Mouse (Mus musculus) embryo, embryonic 11.5 days (tissue): ENCODE results near the gene Rgs6.

ENCODE experiments used
- DNase-seq: peaks from one replicate; pipeline ENCODE4 v3.0.0-alpha.2; 2012; ENCODE audit warnings: low read depth, low spot score

Gene Rgs6

GRCm38 (mm10) chr12:82854902-82855301, 266.8 kb downstream of the Rgs6 start:
- no peak for DNase-seq

- DNase-seq = no peak
Observed at GRCm38 (mm10) chr12:82855333-82856107, 267.4 kb downstream of the Rgs6 start.

- DNase-seq = no peak
Observed at GRCm38 (mm10) chr12:82865686-82866085, 277.6 kb downstream of the Rgs6 start.

- DNase-seq = no peak
Observed at GRCm38 (mm10) chr12:82880711-82881110, 292.6 kb downstream of the Rgs6 start.

GRCm38 (mm10) chr12:82883079-82883478, 295.0 kb downstream of the Rgs6 start:
- DNase-seq = no peak

GRCm38 (mm10) chr12:82894971-82895838, 307.1 kb downstream of the Rgs6 start:
- DNase-seq = no peak

GRCm38 (mm10) chr12:82905773-82906172, 317.7 kb downstream of the Rgs6 start:
- no peak for DNase-seq

- DNase-seq = no peak
Observed at GRCm38 (mm10) chr12:82910846-82911245, 322.8 kb downstream of the Rgs6 start.

- no peak for DNase-seq
Observed at GRCm38 (mm10) chr12:82914127-82914526, 326.0 kb downstream of the Rgs6 start.

- no peak for DNase-seq
Observed at GRCm38 (mm10) chr12:82920146-82920545, 332.1 kb downstream of the Rgs6 start.

- no peak for DNase-seq
Observed at GRCm38 (mm10) chr12:82921287-82922015, 333.4 kb downstream of the Rgs6 start.

- DNase-seq = no peak
Observed at GRCm38 (mm10) chr12:82922856-82923506, 334.9 kb downstream of the Rgs6 start.

- no peak for DNase-seq
Observed at GRCm38 (mm10) chr12:82932706-82933461, 344.8 kb downstream of the Rgs6 start.

- no peak for DNase-seq
Observed at GRCm38 (mm10) chr12:82935121-82935762, 347.1 kb downstream of the Rgs6 start.

- no peak for DNase-seq
Observed at GRCm38 (mm10) chr12:82935767-82936166, 347.7 kb downstream of the Rgs6 start.

- DNase-seq = no peak
Observed at GRCm38 (mm10) chr12:82940461-82940860, 352.4 kb downstream of the Rgs6 start.

- DNase-seq = peak; percentile 59
Observed at GRCm38 (mm10) chr12:82946507-82946906, 358.4 kb downstream of the Rgs6 start.

GRCm38 (mm10) chr12:82961111-82961510, 373.0 kb downstream of the Rgs6 start:
- DNase-seq = no peak

GRCm38 (mm10) chr12:82961852-82962251, 373.8 kb downstream of the Rgs6 start:
- DNase-seq = no peak

GRCm38 (mm10) chr12:82970521-82971105, 382.5 kb downstream of the Rgs6 start:
- no peak for DNase-seq
